Mouse (Mus musculus): Measurements from ENCODE around the gene Ctsh. TPM values are rescaled to one million over a fixed set of nuclear protein-coding genes. Genes with fewer than 3 reads are reported as not detected.
"Not testable (repeated sequence)": the region's sequence is repeated elsewhere in the genome, so short reads cannot be mapped to it uniquely, and the experiment has no call there.

Gene Ctsh
- total RNA-seq (2015; ENCODE audit: low replicate concordance) (44.7 and 53.2 TPM in 2 replicates), total RNA-seq (2017; ENCODE audit: low replicate concordance) (21.3 and 23.9 TPM in 2 replicates)

GRCm38 (mm10) chr9:90053852-90054251 lies at the start of gene Ctsh:
Gene Ctsh (plus strand): TSS chr9:90054152.
- no peak for ATAC-seq (replicated peaks; ENCODE audit: low FRiP score, poor library complexity, severe bottlenecking)

DNA sequence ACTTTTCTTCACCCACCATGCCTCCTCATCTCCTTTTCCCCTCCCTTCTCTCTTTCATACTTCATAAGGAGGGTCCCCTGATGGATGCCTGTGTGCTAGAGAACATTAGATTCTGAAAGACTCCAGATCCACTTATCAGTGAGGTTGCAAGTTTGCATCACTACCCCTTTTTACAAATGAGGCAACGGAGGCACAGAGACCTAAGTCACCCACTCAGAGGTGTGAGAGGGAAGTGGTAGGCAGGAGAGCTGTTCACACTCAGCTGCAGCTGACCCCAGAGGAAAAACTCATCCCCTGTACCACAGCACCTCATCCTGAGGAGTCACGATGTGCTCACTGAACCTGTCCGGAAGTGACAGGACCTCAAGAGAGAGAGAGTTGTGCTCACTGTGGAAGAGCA lies 47.5 kb upstream of the Ctsh start:
- no peak for ATAC-seq (replicated peaks; ENCODE audit: low FRiP score, poor library complexity, severe bottlenecking)

DNA sequence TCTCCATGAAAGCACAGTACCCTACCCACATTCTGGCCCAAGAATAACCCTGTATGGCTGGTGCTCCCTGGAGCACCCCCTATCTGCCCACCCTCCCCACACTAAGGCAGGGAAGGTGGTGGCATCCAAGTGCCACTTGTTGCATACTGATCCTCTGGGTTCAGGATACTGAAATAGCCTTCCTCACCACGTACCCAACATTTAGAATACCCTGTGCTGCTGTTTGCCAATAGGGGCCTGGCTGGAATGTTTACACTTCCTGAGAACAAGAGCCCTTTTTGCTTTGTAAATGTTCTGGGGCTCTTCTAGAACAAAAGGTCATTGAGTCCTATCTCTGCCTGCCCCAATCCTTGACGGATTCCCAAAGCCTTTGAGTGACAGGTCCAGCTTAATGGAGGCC lies 46.9 kb upstream of the Ctsh start:
- no peak for ATAC-seq (replicated peaks; ENCODE audit: low FRiP score, poor library complexity, severe bottlenecking)

- no peak for ATAC-seq (replicated peaks; ENCODE audit: low FRiP score, poor library complexity, severe bottlenecking)
Measured at GRCm38 (mm10) chr9:90008138-90008537, 45.8 kb upstream of the Ctsh start.

DNA sequence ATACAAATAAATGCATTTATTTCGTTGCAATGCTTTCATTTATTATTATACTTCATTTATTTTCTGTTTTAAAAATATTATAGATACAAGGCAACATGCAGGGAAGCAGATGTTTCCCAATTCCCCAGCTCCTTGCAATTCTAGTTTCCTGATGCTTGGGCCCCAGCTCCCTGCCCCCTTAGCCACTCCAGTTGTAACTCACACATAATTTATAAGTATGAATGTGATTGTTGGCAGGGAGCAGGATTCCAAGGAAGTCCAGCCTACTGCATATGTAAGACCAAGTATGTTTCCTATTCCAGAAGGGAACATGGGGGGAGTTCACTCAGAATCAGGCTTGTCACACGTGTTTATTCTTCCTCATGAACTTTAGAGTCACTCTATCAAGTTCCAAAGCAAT lies 42.1 kb upstream of the Ctsh start:
- no peak for ATAC-seq (replicated peaks; ENCODE audit: low FRiP score, poor library complexity, severe bottlenecking)

DNA sequence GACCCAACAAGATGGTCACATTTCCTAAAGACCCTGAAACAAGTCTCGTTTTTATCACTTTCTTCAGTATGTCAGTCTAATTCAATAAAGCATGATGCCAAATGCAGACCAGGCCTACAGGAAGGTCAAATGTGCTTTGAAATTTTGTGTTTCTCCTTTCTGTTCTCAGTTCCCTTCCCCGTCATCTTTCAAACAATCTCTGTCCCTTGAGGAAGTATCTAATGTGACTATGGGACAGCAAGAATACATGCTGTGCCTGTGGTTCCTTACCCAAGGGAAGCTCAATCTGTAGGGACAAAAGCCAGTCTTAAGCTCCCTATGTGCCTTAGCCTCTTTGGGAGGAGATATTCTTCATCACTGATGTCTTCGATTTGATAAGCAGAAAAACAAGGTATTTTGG lies 39.3 kb upstream of the Ctsh start:
- ATAC-seq (replicated peaks; ENCODE audit: low FRiP score, poor library complexity, severe bottlenecking), result no peak

DNA sequence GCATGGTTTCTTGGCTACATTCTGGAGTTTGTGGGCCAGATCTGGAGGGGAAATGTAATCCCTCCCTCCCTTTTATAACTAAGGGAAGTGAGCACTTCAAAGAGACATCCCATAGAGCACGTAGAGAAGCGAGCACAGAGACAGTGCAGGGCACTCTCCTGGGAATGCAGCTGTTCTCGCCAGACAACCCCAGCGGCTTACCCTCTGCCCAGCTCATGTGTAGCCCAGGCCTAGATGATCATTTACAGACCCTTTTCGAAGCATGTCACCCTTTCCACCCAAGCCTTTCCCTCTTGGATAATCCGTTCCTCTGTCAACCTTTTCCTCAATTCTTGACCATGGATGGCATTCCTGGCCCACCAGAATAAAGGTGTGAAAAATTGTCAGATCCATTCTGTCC lies 37.7 kb upstream of the Ctsh start:
- no peak for ATAC-seq (replicated peaks; ENCODE audit: low FRiP score, poor library complexity, severe bottlenecking)

DNA sequence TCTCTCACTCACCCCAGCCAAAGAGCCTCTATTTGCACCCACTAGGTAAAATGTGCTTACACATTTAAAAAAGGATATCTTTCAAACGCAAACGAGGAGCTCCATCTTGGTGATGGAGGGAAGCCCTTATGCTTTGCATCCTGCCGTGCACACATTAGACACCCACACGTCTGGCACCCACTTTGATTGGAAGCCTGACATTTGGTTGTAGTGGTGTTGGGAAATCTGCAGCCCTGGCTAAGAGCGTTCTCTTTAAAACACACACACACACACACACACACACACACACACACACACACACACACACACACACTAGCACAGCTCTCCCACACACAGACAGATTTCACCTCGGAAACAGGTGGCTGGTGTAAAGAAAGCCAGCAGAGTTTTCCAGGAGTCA lies 33.1 kb upstream of the Ctsh start:
- ATAC-seq (replicated peaks; ENCODE audit: low FRiP score, poor library complexity, severe bottlenecking), result no peak

- no peak for ATAC-seq (replicated peaks; ENCODE audit: low FRiP score, poor library complexity, severe bottlenecking)
Measured at GRCm38 (mm10) chr9:90021442-90021841, 32.5 kb upstream of the Ctsh start.

- ATAC-seq (replicated peaks; ENCODE audit: low FRiP score, poor library complexity, severe bottlenecking), result no peak
Measured at GRCm38 (mm10) chr9:90027709-90028108, 26.2 kb upstream of the Ctsh start.

GRCm38 (mm10) chr9:90033922-90034321 lies 20.0 kb upstream of the Ctsh start:
- ATAC-seq (replicated peaks; ENCODE audit: low FRiP score, poor library complexity, severe bottlenecking), result no peak

- ATAC-seq (replicated peaks; ENCODE audit: low FRiP score, poor library complexity, severe bottlenecking), result no peak
Measured at GRCm38 (mm10) chr9:90035168-90035567, 18.8 kb upstream of the Ctsh start.

GRCm38 (mm10) chr9:90035794-90036193 lies 18.2 kb upstream of the Ctsh start:
- ATAC-seq (replicated peaks; ENCODE audit: low FRiP score, poor library complexity, severe bottlenecking), result no peak

DNA sequence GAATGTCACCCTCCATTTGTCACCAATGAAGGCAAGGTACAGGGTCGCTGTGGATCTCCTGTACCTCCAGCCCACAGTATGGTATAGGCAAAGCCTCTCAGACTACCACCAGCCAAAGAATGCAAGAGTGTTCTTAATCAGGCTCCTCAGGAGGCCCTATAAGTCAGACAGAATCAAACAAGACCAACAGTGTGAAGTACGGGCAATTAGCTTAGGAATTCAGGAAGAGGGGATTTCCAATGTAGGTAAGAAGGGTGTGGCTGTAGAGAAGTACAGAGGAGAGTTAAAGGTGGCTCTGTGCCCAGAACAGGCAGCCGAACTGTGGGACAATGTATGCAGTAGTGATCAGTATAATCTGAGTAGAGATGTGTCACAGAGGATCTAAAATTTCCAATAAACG lies 17.6 kb upstream of the Ctsh start:
- ATAC-seq (replicated peaks; ENCODE audit: low FRiP score, poor library complexity, severe bottlenecking), result no peak

- ATAC-seq (replicated peaks; ENCODE audit: low FRiP score, poor library complexity, severe bottlenecking), result no peak
Measured at GRCm38 (mm10) chr9:90038535-90038934, 15.4 kb upstream of the Ctsh start.

DNA sequence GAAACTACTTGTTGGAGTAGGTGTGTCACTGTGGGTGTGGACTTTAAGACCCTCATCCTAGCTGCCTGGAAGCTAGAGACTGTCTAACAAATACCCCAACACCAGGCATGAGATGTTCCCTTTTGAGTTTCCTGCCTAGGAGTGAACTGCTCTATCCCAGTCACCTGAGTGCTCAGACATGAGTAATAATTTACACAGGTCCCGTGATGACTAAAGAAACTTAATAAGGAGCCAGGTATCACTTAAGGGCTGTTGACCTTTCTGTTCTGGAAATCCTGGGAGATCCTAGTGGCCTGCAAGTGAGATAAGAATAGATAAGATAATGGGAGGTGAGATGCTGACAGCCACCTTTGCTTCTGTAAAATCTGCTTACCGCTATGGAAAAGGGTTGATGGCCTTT lies 13.0 kb upstream of the Ctsh start:
- no peak for ATAC-seq (replicated peaks; ENCODE audit: low FRiP score, poor library complexity, severe bottlenecking)

DNA sequence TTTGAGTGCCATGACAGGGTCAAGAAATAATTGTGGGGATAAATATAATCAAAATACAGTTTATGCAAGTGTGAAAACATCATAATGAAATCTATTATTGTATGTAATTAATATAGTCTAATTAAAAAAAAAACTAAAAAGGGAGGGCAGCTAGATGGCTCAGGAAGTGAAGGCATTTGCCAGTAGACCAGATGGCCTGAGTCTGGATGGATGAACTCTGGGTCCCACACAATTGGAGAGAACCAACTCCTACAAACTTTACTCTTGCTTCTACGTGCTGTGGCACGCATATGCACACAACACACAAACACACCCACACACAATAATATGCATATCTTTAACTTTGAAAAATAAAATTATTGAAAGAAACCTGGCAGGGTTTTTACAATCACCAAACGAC lies 12.4 kb upstream of the Ctsh start:
- ATAC-seq (replicated peaks; ENCODE audit: low FRiP score, poor library complexity, severe bottlenecking), result no peak

- ATAC-seq (replicated peaks; ENCODE audit: low FRiP score, poor library complexity, severe bottlenecking), result not testable (repeated sequence)
Measured at GRCm38 (mm10) chr9:90042906-90043305, 11.0 kb upstream of the Ctsh start.

DNA sequence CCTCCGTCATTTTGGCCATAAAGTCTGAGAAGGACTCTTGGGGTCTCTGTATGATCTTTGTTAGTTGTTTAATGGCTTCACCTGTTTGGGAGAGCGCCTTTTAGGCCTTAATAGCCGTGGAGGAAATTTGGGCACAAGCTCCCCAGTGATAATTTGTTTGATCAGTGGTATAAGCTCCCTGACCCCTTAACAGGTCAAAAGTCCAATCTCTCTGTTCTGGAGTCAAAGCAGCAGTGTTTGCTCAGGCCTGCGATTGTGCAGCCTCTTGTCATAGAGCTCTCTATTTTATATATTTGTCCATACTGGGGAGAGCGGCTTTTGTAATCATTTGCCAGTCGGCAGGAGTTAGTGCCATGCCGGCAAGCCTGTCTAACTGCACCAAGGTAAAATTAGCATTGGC lies 8.8 kb upstream of the Ctsh start:
- ATAC-seq (replicated peaks; ENCODE audit: low FRiP score, poor library complexity, severe bottlenecking), result no peak

- no peak for ATAC-seq (replicated peaks; ENCODE audit: low FRiP score, poor library complexity, severe bottlenecking)
Measured at GRCm38 (mm10) chr9:90047937-90048627, 5.9 kb upstream of the Ctsh start.

DNA sequence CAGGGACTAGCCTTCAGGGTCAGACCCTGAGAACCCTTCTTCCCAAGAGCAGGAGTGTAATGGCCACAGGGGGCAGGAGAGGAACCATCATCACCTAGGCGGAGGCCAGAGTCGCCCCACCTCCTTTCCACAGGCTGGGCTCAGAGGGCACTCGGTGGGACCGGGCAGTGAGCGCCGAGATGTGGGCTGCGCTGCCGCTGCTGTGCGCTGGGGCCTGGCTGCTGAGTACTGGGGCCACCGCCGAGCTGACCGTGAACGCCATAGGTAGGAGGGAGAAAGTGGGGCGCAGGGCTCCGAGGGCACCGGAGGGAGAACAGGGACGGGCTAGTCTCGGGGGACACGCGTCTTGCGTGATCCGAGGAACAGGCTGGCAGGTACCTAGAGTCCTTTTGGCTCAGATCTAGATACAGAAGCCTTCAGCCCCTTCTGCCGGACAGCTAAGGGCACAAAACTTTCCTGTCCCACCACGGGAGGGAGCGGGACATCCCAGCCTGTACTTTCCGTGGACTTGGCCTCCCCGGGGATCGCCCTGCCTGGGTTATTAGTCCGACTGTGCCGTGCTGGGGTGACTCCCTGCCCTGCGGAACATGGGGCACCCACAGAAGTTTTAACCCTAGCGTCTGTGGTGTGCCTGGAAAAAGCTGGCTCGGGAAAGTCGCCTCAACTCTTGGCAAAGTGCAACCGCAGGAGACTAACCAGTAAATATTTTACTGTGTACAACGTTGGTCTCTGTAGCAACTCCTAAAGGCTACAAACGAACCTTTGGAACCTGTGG lies 606 bp downstream of the Ctsh start:
- ATAC-seq (replicated peaks; ENCODE audit: low FRiP score, poor library complexity, severe bottlenecking), result no peak
